Mouse (Mus musculus) limb, embryonic 10.5 days (tissue): ENCODE data around the gene Dusp3. TPM values are rescaled to one million over a fixed set of nuclear protein-coding genes. Genes with fewer than 3 reads are reported as not detected.
A peak's percentile ranks its signal among the peaks of the same experiment; 100 is the strongest.

Source experiments
- DNase-seq: peaks from one replicate; pipeline ENCODE4 v3.0.0-alpha.2; 2017; ENCODE audit warnings: low spot score
- H3K27ac ChIP-seq: fragments of 300-500 bp; sonication (generic); 2 replicates; pipeline ENCODE4 v1.5.1; 2016; ENCODE audit warnings: mild to moderate bottlenecking
- H3K27me3 ChIP-seq: fragments of 300-500 bp; sonication (generic); 2 replicates; pipeline ENCODE4 v1.6.1; 2016; ENCODE audit warnings: low read depth, mild to moderate bottlenecking; ENCODE audit not compliant: poor library complexity, severe bottlenecking
- H3K36me3 ChIP-seq: fragments of 300-500 bp; sonication (generic); 2 replicates; pipeline ENCODE4 v1.6.1; 2016; ENCODE audit warnings: mild to moderate bottlenecking, moderate library complexity
- H3K4me1 ChIP-seq: fragments of 300-500 bp; sonication (generic); 2 replicates; pipeline ENCODE4 v1.6.1; 2016
- H3K4me3 ChIP-seq: fragments of 300-500 bp; sonication (generic); 2 replicates; pipeline ENCODE4 v1.5.1; 2016; ENCODE audit warnings: mild to moderate bottlenecking, moderate library complexity
- H3K9me3 ChIP-seq: fragments of 300-500 bp; sonication (generic); replicated peaks from 2 replicates; pipeline ENCODE4 v1.6.1; 2016; ENCODE audit warnings: mild to moderate bottlenecking
- WGBS: fragments of 180-500 bp; shearing (Covaris S2); methylation state at CpG from one replicate; pipeline ENCODE4 v1.1.7; 2016; 5-methylcytosine and 5-hydroxymethylcytosine counted together
- polyA plus RNA-seq: library from polyadenylated mRNA; unstranded; fragments of >200 nt; fragmentation: Nextera tagmentation; extraction: Ambion mirVana; gene quantifications from 2 replicates; pipeline ENCODE4 v1.2.1, GENCODE M21; 2016

The Dusp3 gene
- polyA plus RNA-seq, 1 experiment from 2014 or later: 9.2 TPM

GRCm38 (mm10) chr11:102025354-102025753 lies 38.5 kb upstream of the Dusp3 start:
- H3K27me3 ChIP-seq: 0 out of 2 replicates have a peak, but pooled peaks cover 4% of the 10 kb centered on the region
- DNase-seq: no peak
- H3K4me1 ChIP-seq: peaks cover 44% of the 10 kb centered on the region
- 0 out of 2 replicates have a peak overlapping the region, but pooled peaks have one; percentile 92 for H3K27ac ChIP-seq
- H3K4me3 ChIP-seq: peak overlapping the region; percentile 87
- whole genome bisulfite sequencing: 42% methylated on average over 7 of the region's 7 CpGs
- H3K9me3 ChIP-seq: no peaks in the 10 kb centered on the region
- peaks cover 43% of the 10 kb centered on the region for H3K36me3 ChIP-seq

- Histone ChIP-seq H3K36me3 (peaks cover 48% of the 10 kb centered on the region), H3K4me1 (peaks cover 44% of the 10 kb centered on the region), H3K27ac (no peak overlapping the region), H3K4me3 (peak overlapping the region; percentile 87), H3K27me3 (0 out of 2 replicates have a peak, but pooled peaks cover 4% of the 10 kb centered on the region), H3K9me3 (no peaks in the 10 kb centered on the region)
- DNase-seq: no peak
- 82% methylated on average over 4 of the region's 4 CpGs for WGBS
Measured at GRCm38 (mm10) chr11:102024875-102025274, 38.1 kb upstream of the Dusp3 start.

- 0 out of 2 replicates have a peak, but pooled peaks cover 4% of the 10 kb centered on the region for H3K27me3 ChIP-seq
- H3K4me1 ChIP-seq: peaks cover 44% of the 10 kb centered on the region
- no peak overlapping the region for H3K4me3 ChIP-seq
- DNase-seq: no peak
- 88% methylated on average over 6 of the region's 6 CpGs for WGBS
- no peaks in the 10 kb centered on the region for H3K9me3 ChIP-seq
- no peak overlapping the region for H3K27ac ChIP-seq
- peaks cover 53% of the 10 kb centered on the region for H3K36me3 ChIP-seq
Measured at GRCm38 (mm10) chr11:102024084-102024758, 37.4 kb upstream of the Dusp3 start.

GRCm38 (mm10) chr11:102023406-102023805 lies 36.6 kb upstream of the Dusp3 start:
- Histone ChIP-seq H3K27ac (no peak overlapping the region), H3K4me3 (no peak overlapping the region), H3K27me3 (0 out of 2 replicates have a peak, but pooled peaks cover 4% of the 10 kb centered on the region), H3K4me1 (peaks cover 44% of the 10 kb centered on the region), H3K36me3 (peaks cover 61% of the 10 kb centered on the region), H3K9me3 (no peaks in the 10 kb centered on the region)
- 95% methylated on average over 13 of the region's 13 CpGs for WGBS
- DNase-seq: no peak

- 71% methylated on average over 5 of the region's 5 CpGs for WGBS
- Histone ChIP-seq H3K9me3 (no peaks in the 10 kb centered on the region), H3K36me3 (peaks cover 83% of the 10 kb centered on the region), H3K27ac (no peak overlapping the region), H3K4me3 (no peak overlapping the region), H3K4me1 (peaks cover 28% of the 10 kb centered on the region), H3K27me3 (no peaks in the 10 kb centered on the region)
- DNase-seq: no peak
Measured at GRCm38 (mm10) chr11:102021196-102021595, 34.4 kb upstream of the Dusp3 start.

- WGBS: 86% methylated on average over 9 of the region's 9 CpGs
- Histone ChIP-seq H3K4me1 (peaks cover 23% of the 10 kb centered on the region), H3K27me3 (no peaks in the 10 kb centered on the region), H3K36me3 (peaks cover 90% of the 10 kb centered on the region), H3K4me3 (no peak overlapping the region), H3K27ac (no peak overlapping the region), H3K9me3 (no peaks in the 10 kb centered on the region)
- no peak for DNase-seq
Measured at GRCm38 (mm10) chr11:102019736-102020135, 32.9 kb upstream of the Dusp3 start.

- Histone ChIP-seq H3K4me3 (no peak overlapping the region), H3K4me1 (peaks cover 15% of the 10 kb centered on the region), H3K36me3 (peaks cover 94% of the 10 kb centered on the region), H3K27me3 (no peaks in the 10 kb centered on the region), H3K27ac (no peak overlapping the region), H3K9me3 (no peaks in the 10 kb centered on the region)
- DNase-seq: no peak
- WGBS: 97% methylated on average over 1 of the region's 1 CpGs
Measured at GRCm38 (mm10) chr11:102016136-102016535, 29.3 kb upstream of the Dusp3 start.

GRCm38 (mm10) chr11:102015472-102015871 lies 28.7 kb upstream of the Dusp3 start:
- Histone ChIP-seq H3K36me3 (peaks cover 98% of the 10 kb centered on the region), H3K4me3 (no peak overlapping the region), H3K9me3 (no peaks in the 10 kb centered on the region), H3K4me1 (peaks cover 19% of the 10 kb centered on the region), H3K27me3 (no peaks in the 10 kb centered on the region), H3K27ac (peak overlapping the region; percentile 6; the same call in 1 of the 2 replicates)
- DNase-seq: no peak
- 70% methylated on average over 6 of the region's 6 CpGs for WGBS

GRCm38 (mm10) chr11:102013201-102013600 lies 26.4 kb upstream of the Dusp3 start:
- no peak overlapping the region for H3K27ac ChIP-seq
- H3K4me3 ChIP-seq: no peak overlapping the region
- peaks cover 99% of the 10 kb centered on the region for H3K36me3 ChIP-seq
- peaks cover 31% of the 10 kb centered on the region for H3K4me1 ChIP-seq
- H3K9me3 ChIP-seq: no peaks in the 10 kb centered on the region
- DNase-seq: no peak
- 89% methylated on average over 8 of the region's 8 CpGs for WGBS
- H3K27me3 ChIP-seq: no peaks in the 10 kb centered on the region

- no peak overlapping the region for H3K4me3 ChIP-seq
- H3K4me1 ChIP-seq: peaks cover 31% of the 10 kb centered on the region
- DNase-seq: no peak
- H3K36me3 ChIP-seq: peaks cover 99% of the 10 kb centered on the region
- no peak overlapping the region for H3K27ac ChIP-seq
- no peaks in the 10 kb centered on the region for H3K27me3 ChIP-seq
- H3K9me3 ChIP-seq: no peaks in the 10 kb centered on the region
- WGBS: 78% methylated on average over 8 of the region's 8 CpGs
Measured at GRCm38 (mm10) chr11:102011510-102011909, 24.7 kb upstream of the Dusp3 start.

- Histone ChIP-seq H3K4me3 (peak overlapping the region; percentile 7; the same call in 1 of the 2 replicates), H3K36me3 (peaks cover 99% of the 10 kb centered on the region), H3K4me1 (peaks cover 19% of the 10 kb centered on the region), H3K27me3 (no peaks in the 10 kb centered on the region), H3K27ac (peak overlapping the region; percentile 76), H3K9me3 (no peaks in the 10 kb centered on the region)
- DNase-seq: peak; percentile 45
- 56% methylated on average over 13 of the region's 13 CpGs for WGBS
Measured at GRCm38 (mm10) chr11:102010140-102010539, 23.3 kb upstream of the Dusp3 start.

GRCm38 (mm10) chr11:102008954-102009637 lies 22.3 kb upstream of the Dusp3 start:
- 89% methylated on average over 15 of the region's 15 CpGs for WGBS
- H3K36me3 ChIP-seq: peaks cover 99% of the 10 kb centered on the region
- H3K27ac ChIP-seq: peak overlapping the region; percentile 76

GRCm38 (mm10) chr11:102008372-102008771 lies 21.6 kb upstream of the Dusp3 start:
- H3K36me3 ChIP-seq: peaks cover 99% of the 10 kb centered on the region
- H3K4me3 ChIP-seq: no peak overlapping the region
- no peaks in the 10 kb centered on the region for H3K27me3 ChIP-seq
- H3K9me3 ChIP-seq: no peaks in the 10 kb centered on the region
- no peak for DNase-seq
- H3K27ac ChIP-seq: 0 out of 2 replicates have a peak overlapping the region, but pooled peaks have one; percentile 4
- peaks cover 18% of the 10 kb centered on the region for H3K4me1 ChIP-seq
- WGBS: 96% methylated on average over 8 of the region's 8 CpGs

More at GRCm38 (mm10) chr11:102008954-102009637, 22.3 kb upstream of the Dusp3 start:
- Histone ChIP-seq H3K9me3 (no peaks in the 10 kb centered on the region), H3K27me3 (no peaks in the 10 kb centered on the region), H3K4me1 (peaks cover 18% of the 10 kb centered on the region), H3K4me3 (no peak overlapping the region)
- no peak for DNase-seq
